25 mouse cellular contexts compared by ENCODE assay signal in the genomic region with DNA sequence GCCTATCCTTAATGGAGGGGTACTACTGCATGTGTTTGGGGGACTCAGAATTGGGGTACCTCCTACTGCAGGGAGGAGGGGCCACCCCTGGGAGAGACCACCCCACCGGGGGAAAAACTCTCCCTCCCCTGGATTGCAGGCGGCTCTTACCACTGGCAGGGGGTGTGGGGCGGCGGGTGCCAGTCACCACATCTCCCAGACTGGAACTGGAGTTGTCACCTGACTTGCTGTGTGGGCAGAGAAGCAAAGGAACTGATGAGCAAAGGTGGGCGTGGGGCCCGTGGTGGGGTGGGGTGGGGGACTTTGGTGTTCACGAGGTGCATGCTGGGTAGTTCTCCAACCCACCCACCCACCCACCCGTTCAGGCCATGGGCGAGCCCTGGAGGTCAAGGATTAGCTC. TPM values are rescaled to one million over a fixed set of nuclear protein-coding genes. Genes with fewer than 3 reads are reported as not detected.
DNase-seq lines count a peak whose midpoint lies in the region; ATAC-seq and TF ChIP-seq lines count a peak whose summit lies in the region.
"Had no signal": no experiment of that assay in that cellular context is flagged by ENCODE, and none has a peak within 500 bp of the region (broad histone marks: within the 10 kb centered on the region; RNA-seq: fewer than 3 reads in every experiment).

No protein-coding gene starts in this region.

- no peak for TF ChIP-seq CTCF in layer of hippocampus, adult 2 months (conservative IDR thresholded peaks at IDR 0.05)
- no peak for TF ChIP-seq CTCF in E14TG2a.4 (conservative IDR thresholded peaks at IDR 0.05; ENCODE audit: low read length)

- 59% methylated on average over 9 of the region's 9 CpGs for WGBS in embryonic facial prominence, embryonic 10.5 days

- H3K27ac ChIP-seq in layer of hippocampus, adult 2 months, result peak overlapping the region; percentile 72; the same call in 1 of the 2 replicates
- no peak overlapping the region for H3K27ac ChIP-seq in embryonic facial prominence, embryonic 10.5 days (replicated peaks)
- H3K27ac ChIP-seq: embryonic facial prominence, embryonic 15.5 days; forebrain, embryonic 10.5 days; forebrain, embryonic 15.5 days; heart, adult 2 months; heart, embryonic 13.5 days; hindbrain, embryonic 14.5 days had no signal

- H3K4me3 ChIP-seq in layer of hippocampus, adult 2 months, result no peak overlapping the region
- peak overlapping the region; percentile 74 for H3K4me3 ChIP-seq in E14TG2a.4 (replicated peaks; ENCODE audit: low read length)
- H3K4me3 ChIP-seq in embryonic facial prominence, embryonic 10.5 days, result peak overlapping the region; percentile 16; the same call in 1 of the 2 replicates
- H3K4me3 ChIP-seq: embryonic facial prominence, embryonic 15.5 days; erythroblast, embryonic 14.5 days; forebrain, embryonic 10.5 days; forebrain, embryonic 15.5 days; heart, adult 2 months; heart, embryonic 13.5 days had no signal

- intact Hi-C loops in heart, postnatal 14 days (cut with DNase I), result no loop called here

- peak; percentile 44; the same call in 1 of the 2 replicates for ATAC-seq in frontal cortex, adult (ENCODE audit: low TSS enrichment)
- no peak for ATAC-seq in megakaryocyte progenitor cell, adult 5-6 weeks (replicated peaks; ENCODE audit: poor library complexity)
- ATAC-seq: activated CD4-positive, CD25-positive, alpha-beta regulatory T cell, adult 4 months; CD4-positive, CD25-positive, alpha-beta regulatory T cell, adult 4 months; forebrain, embryonic 15.5 days; Patski had no signal

- no peaks in the 10 kb centered on the region for H3K9me3 ChIP-seq in E14TG2a.4 (ENCODE audit: low read length)
- H3K9me3 ChIP-seq in embryonic facial prominence, embryonic 10.5 days, result no peaks in the 10 kb centered on the region
- H3K9me3 ChIP-seq: embryonic facial prominence, embryonic 15.5 days; forebrain, embryonic 10.5 days; forebrain, embryonic 15.5 days; heart, embryonic 13.5 days had no signal

- H3K36me3 ChIP-seq in E14TG2a.4 (ENCODE audit: insufficient read depth, low read length), result peaks cover 70% of the 10 kb centered on the region
- H3K36me3 ChIP-seq in embryonic facial prominence, embryonic 10.5 days (replicated peaks), result peaks cover 58% of the 10 kb centered on the region

- peaks cover 50% of the 10 kb centered on the region for H3K4me1 ChIP-seq in E14TG2a.4 (replicated peaks; ENCODE audit: low read depth, low read length)
- H3K4me1 ChIP-seq in embryonic facial prominence, embryonic 10.5 days, result peaks cover 13% of the 10 kb centered on the region
- H3K4me1 ChIP-seq: embryonic facial prominence, embryonic 15.5 days; forebrain, embryonic 15.5 days; heart, embryonic 13.5 days had no signal

- no peaks in the 10 kb centered on the region for H3K27me3 ChIP-seq in E14TG2a.4 (ENCODE audit: insufficient read depth, low read length)
- H3K27me3 ChIP-seq in embryonic facial prominence, embryonic 10.5 days (replicated peaks; ENCODE audit: low read depth, poor library complexity, severe bottlenecking), result peaks cover 17% of the 10 kb centered on the region
- H3K27me3 ChIP-seq: embryonic facial prominence, embryonic 15.5 days; forebrain, embryonic 15.5 days; Patski had no signal

- no peak for DNase-seq in frontal cortex, postnatal 10 days (ENCODE audit: low spot score in 2 of 2)
- peak in 1 of 2 experiments; percentile 37 for DNase-seq in layer of hippocampus, adult 2 months (ENCODE audit: low spot score in 2 of 2)
- no peak for DNase-seq in layer of hippocampus, adult 9-10 months (ENCODE audit: low spot score)
- no peak for DNase-seq in embryonic facial prominence, embryonic 10.5 days (ENCODE audit: low spot score)
- no peak for DNase-seq in heart, postnatal 14 days
- DNase-seq: adrenal gland, postnatal 14 days; B cell, adult 2 months; cerebellum, adult 18-20 months; cerebellum, adult 9-11 months; cerebellum, postnatal 36 days; gastrocnemius, postnatal 14 days; heart, adult 2 months had no signal

RNA-seq across cellular contexts. Expression of a gene that starts 11.1 kb away (rescaled TPM):
- total RNA-seq in layer of hippocampus, adult 2 months (2021), result 100 to 1,000 TPM; 139 to 142 TPM
- polyA plus RNA-seq in embryonic facial prominence, embryonic 10.5 days (2016; fragmentation: Nextera tagmentation; extraction: Ambion mirVana), result 5.3 and 5.7 TPM in 2 replicates
- total RNA-seq in heart, postnatal 14 days (2021), result 1 to 10 TPM; 5.5 to 6.9 TPM
- total RNA-seq in megakaryocyte progenitor cell, adult 5-6 weeks (2015), result 0.17 and 1.2 TPM in 2 replicates
- total RNA-seq in megakaryocyte progenitor cell, adult 5-6 weeks (2017), result 0.41 and 0.92 TPM in 2 replicates

RNA-seq across cellular contexts. Expression of a gene that starts 14.8 kb away (rescaled TPM):
- total RNA-seq in layer of hippocampus, adult 2 months (2021), result 100 to 1,000 TPM; 615 to 621 TPM
- polyA plus RNA-seq in embryonic facial prominence, embryonic 10.5 days (2016; fragmentation: Nextera tagmentation; extraction: Ambion mirVana), result 1,206 and 1,219 TPM in 2 replicates
- 100 to 1,000 TPM; 538 to 580 TPM for total RNA-seq in heart, postnatal 14 days (2021)
- 3,659 and 3,794 TPM in 2 replicates for total RNA-seq in megakaryocyte progenitor cell, adult 5-6 weeks (2015)
- total RNA-seq in megakaryocyte progenitor cell, adult 5-6 weeks (2017), result 1,648 and 1,816 TPM in 2 replicates

RNA-seq across cellular contexts. Expression of a gene that starts 15.7 kb away (rescaled TPM):
- 1 to 10 TPM; 1.4 to 1.7 TPM for total RNA-seq in layer of hippocampus, adult 2 months (2021)
- polyA plus RNA-seq in embryonic facial prominence, embryonic 10.5 days (2016; fragmentation: Nextera tagmentation; extraction: Ambion mirVana), result 15.6 and 19.2 TPM in 2 replicates
- total RNA-seq in heart, postnatal 14 days (2021), result 1 to 10 TPM; 1.6 to 6.2 TPM
- 3.9 and 6.1 TPM in 2 replicates for total RNA-seq in megakaryocyte progenitor cell, adult 5-6 weeks (2015)
- total RNA-seq in megakaryocyte progenitor cell, adult 5-6 weeks (2017), result 2.5 and 7.6 TPM in 2 replicates
- polyA plus RNA-seq: erythroblast, embryonic 14.5 days had no signal

RNA-seq across cellular contexts. Expression of a gene that starts 25.5 kb away (rescaled TPM):
- total RNA-seq in layer of hippocampus, adult 2 months (2021), result 10 to 100 TPM in 1 of 2 experiments, 1 to 10 TPM in 1; 9.0 to 10.3 TPM
- 0.07 and 0.13 TPM in 2 replicates for polyA plus RNA-seq in embryonic facial prominence, embryonic 10.5 days (2016; fragmentation: Nextera tagmentation; extraction: Ambion mirVana)
- total RNA-seq in heart, postnatal 14 days (2021), result 1 to 10 TPM; 7.3 TPM
- 2.3 and 3.0 TPM in 2 replicates for total RNA-seq in megakaryocyte progenitor cell, adult 5-6 weeks (2015)
- 0.92 and 1.0 TPM in 2 replicates for total RNA-seq in megakaryocyte progenitor cell, adult 5-6 weeks (2017)

RNA-seq across cellular contexts. Expression of a gene that starts 41.5 kb away (rescaled TPM):
- total RNA-seq in layer of hippocampus, adult 2 months (2021), result 10 to 100 TPM; 50.2 to 50.8 TPM
- 0.25 and 0.47 TPM in 2 replicates for polyA plus RNA-seq in embryonic facial prominence, embryonic 10.5 days (2016; fragmentation: Nextera tagmentation; extraction: Ambion mirVana)
- total RNA-seq in heart, postnatal 14 days (2021), result under 1 TPM; 0.27 to 0.43 TPM
- total RNA-seq in megakaryocyte progenitor cell, adult 5-6 weeks (2015), result not detected in 2 replicates
- not detected in 2 replicates for total RNA-seq in megakaryocyte progenitor cell, adult 5-6 weeks (2017)
- total RNA-seq: hematopoietic stem cell, adult 5-6 weeks had no signal
- polyA plus RNA-seq: CD4-positive, CD25-positive, alpha-beta regulatory T cell, adult 4 months; erythroblast, embryonic 14.5 days had no signal

Comparison
In these comparisons a context has a peak if more than half of its experiments do, and no peak if none do; other contexts are left out.
1. RNA of a gene that starts 11.1 kb away (total RNA-seq): 139 to 142 TPM in layer of hippocampus, adult 2 months; 5.5 to 6.9 TPM in heart, postnatal 14 days and 0.17 to 1.2 TPM in megakaryocyte progenitor cell, adult 5-6 weeks; every median in the first group is over 10 times any median in the second.